8 mouse cellular contexts compared by ENCODE assay signal in genomic region chr2:25055409-25056155, GRCm38 (mm10). TPM values are rescaled to one million over a fixed set of nuclear protein-coding genes. Genes with fewer than 3 reads are reported as not detected.
DNase-seq lines count a peak whose midpoint lies in the region; ATAC-seq lines count a peak whose summit lies in the region.

No protein-coding gene starts in this region.

- peak overlapping the region; percentile 84 for H3K9ac ChIP-seq in limb, embryonic 13.5 days
- peak overlapping the region; percentile 91 for H3K9ac ChIP-seq in stomach, embryonic 16.5 days (ENCODE audit: low read length)

- peak; percentile 91 for DNase-seq in heart, adult 11 months
- DNase-seq in heart, postnatal 25 days (ENCODE audit: low spot score), result no peak
- peak; percentile 36 for DNase-seq in right cerebral cortex, postnatal 25 days
- no peak for DNase-seq in right cerebral cortex, adult 18-20 months
- no peak for DNase-seq in c-Kit-positive CD71-positive TER-119-positive erythroid progenitor cells, embryonic 14.5 days (ENCODE audit: low spot score)
- no peak for DNase-seq in gastrocnemius, adult 8-10 months (ENCODE audit: low spot score in 2 of 2)

- H3K4me2 ChIP-seq in limb, embryonic 13.5 days (replicated peaks), result peak overlapping the region; percentile 79
- H3K4me2 ChIP-seq in stomach, embryonic 16.5 days (ENCODE audit: low read depth, low read length), result peak overlapping the region; percentile 85

- intact Hi-C loops in heart, postnatal 25 days (cut with DNase I), result no loop called here

- peaks cover 11% of the 10 kb centered on the region for H3K4me1 ChIP-seq in limb, embryonic 13.5 days
- H3K4me1 ChIP-seq in stomach, embryonic 16.5 days (ENCODE audit: control insufficient read depth, insufficient read depth, low read length), result peaks cover 11% of the 10 kb centered on the region

- no peaks in the 10 kb centered on the region for H3K27me3 ChIP-seq in limb, embryonic 13.5 days
- no peaks in the 10 kb centered on the region for H3K27me3 ChIP-seq in stomach, embryonic 16.5 days (ENCODE audit: control insufficient read depth, insufficient read depth, low read length)

- WGBS in limb, embryonic 13.5 days, result 91% methylated on average over 21 of the region's 21 CpGs
- WGBS in stomach, embryonic 16.5 days, result 90% methylated on average over 21 of the region's 21 CpGs

- no peak for ATAC-seq in limb, embryonic 13.5 days (ENCODE audit: low FRiP score, low read depth)
- ATAC-seq in stomach, embryonic 16.5 days (ENCODE audit: insufficient read depth, low FRiP score), result no peak

- H3K27ac ChIP-seq in limb, embryonic 13.5 days, result no peak overlapping the region
- no peak overlapping the region for H3K27ac ChIP-seq in stomach, embryonic 16.5 days (ENCODE audit: low read length)

- no peaks in the 10 kb centered on the region for H3K9me3 ChIP-seq in limb, embryonic 13.5 days
- no peaks in the 10 kb centered on the region for H3K9me3 ChIP-seq in stomach, embryonic 16.5 days (replicated peaks; ENCODE audit: control insufficient read depth, low read length)

- H3K36me3 ChIP-seq in limb, embryonic 13.5 days, result peaks cover 48% of the 10 kb centered on the region
- no peaks in the 10 kb centered on the region for H3K36me3 ChIP-seq in stomach, embryonic 16.5 days (ENCODE audit: control insufficient read depth, insufficient read depth, low read length)

- H3K4me3 ChIP-seq in limb, embryonic 13.5 days, result peak overlapping the region; percentile 78
- H3K4me3 ChIP-seq in stomach, embryonic 16.5 days (replicated peaks; ENCODE audit: low read length), result peak overlapping the region; percentile 81; the same call in 1 of the 2 replicates

RNA-seq across cellular contexts. Expression of gene Nsmf, which starts 1.4 kb away (rescaled TPM):
- total RNA-seq in heart, postnatal 25 days (2021), result 10 to 100 TPM; 19.8 to 21.2 TPM
- 75.9 and 82.9 TPM in 2 replicates for polyA plus RNA-seq in limb, embryonic 13.5 days (2015; fragmentation: Nextera tagmentation; extraction: Ambion mirVana)
- 57.2 and 62.0 TPM in 2 replicates for polyA plus RNA-seq in stomach, embryonic 16.5 days (2015; fragmentation: Nextera tagmentation; extraction: Ambion mirVana)
- total RNA-seq in gastrocnemius, adult 8-10 months (2022), result 1 to 10 TPM; 5.6 to 8.4 (median 7.2) TPM

RNA-seq across cellular contexts. Expression of gene Entpd8, which starts 24.5 kb away (rescaled TPM):
- not detected for total RNA-seq in heart, postnatal 25 days (2021)
- not detected in 2 replicates for polyA plus RNA-seq in limb, embryonic 13.5 days (2015; fragmentation: Nextera tagmentation; extraction: Ambion mirVana)
- 2.5 and 2.6 TPM in 2 replicates for polyA plus RNA-seq in stomach, embryonic 16.5 days (2015; fragmentation: Nextera tagmentation; extraction: Ambion mirVana)
- not detected for total RNA-seq in gastrocnemius, adult 8-10 months (2022)

RNA-seq across cellular contexts. Expression of gene Noxa1, which starts 39.4 kb away (rescaled TPM):
- total RNA-seq in heart, postnatal 25 days (2021), result not detected
- 0.11 TPM in 1 of 2 replicates, not detected in the other for polyA plus RNA-seq in limb, embryonic 13.5 days (2015; fragmentation: Nextera tagmentation; extraction: Ambion mirVana)
- polyA plus RNA-seq in stomach, embryonic 16.5 days (2015; fragmentation: Nextera tagmentation; extraction: Ambion mirVana), result 8.1 and 8.8 TPM in 2 replicates
- not detected for total RNA-seq in gastrocnemius, adult 8-10 months (2022)

Comparison
In these comparisons a context has a peak if more than half of its experiments do, and no peak if none do; other contexts are left out.
1. DNase-seq: peak in heart, adult 11 months (single experiment) and right cerebral cortex, postnatal 25 days (single experiment); none in heart, postnatal 25 days (single experiment), right cerebral cortex, adult 18-20 months (single experiment), c-Kit-positive CD71-positive TER-119-positive erythroid progenitor cells, embryonic 14.5 days (single experiment) and gastrocnemius, adult 8-10 months (0 of 2).